Mouse (Mus musculus): ENCODE data around the gene Ch25h.

The Ch25h gene

GRCm38 (mm10) chr19:34468794-34469193 is 6.2 kb downstream of the Ch25h start:
- DNase-seq (ENCODE audit: low spot score in 2 of 2), result no peak

GRCm38 (mm10) chr19:34468216-34468615 is 6.7 kb downstream of the Ch25h start:
- DNase-seq (ENCODE audit: low spot score in 2 of 2), result no peak

- no peak for DNase-seq (ENCODE audit: low spot score in 2 of 2)
These were observed 10.5 kb downstream of the Ch25h start for GRCm38 (mm10) chr19:34464453-34464852.

GRCm38 (mm10) chr19:34461451-34462019 is 13.4 kb downstream of the Ch25h start:
- no peak for DNase-seq (ENCODE audit: low spot score in 2 of 2)

- no peak for DNase-seq (ENCODE audit: low spot score in 2 of 2)
These were observed 24.1 kb downstream of the Ch25h start for GRCm38 (mm10) chr19:34450784-34451370.

- DNase-seq (ENCODE audit: low spot score in 2 of 2), result no peak
These were observed 26.1 kb downstream of the Ch25h start for GRCm38 (mm10) chr19:34448851-34449250.

- no peak for DNase-seq (ENCODE audit: low spot score in 2 of 2)
These were observed 29.5 kb downstream of the Ch25h start for GRCm38 (mm10) chr19:34445410-34446012.

- DNase-seq (ENCODE audit: low spot score in 2 of 2), result no peak
These were observed 30.2 kb downstream of the Ch25h start for GRCm38 (mm10) chr19:34444785-34445184.

- peak in 1 of 2 experiments; percentile 16 for DNase-seq (ENCODE audit: low spot score in 2 of 2)
These were observed 33.0 kb downstream of the Ch25h start for GRCm38 (mm10) chr19:34441979-34442378.

- no peak for DNase-seq (ENCODE audit: low spot score in 2 of 2)
These were observed 39.8 kb downstream of the Ch25h start for GRCm38 (mm10) chr19:34435197-34435611.

GRCm38 (mm10) chr19:34431314-34431713 is 43.6 kb downstream of the Ch25h start:
- no peak for DNase-seq (ENCODE audit: low spot score in 2 of 2)

GRCm38 (mm10) chr19:34423783-34424335 is 51.1 kb downstream of the Ch25h start:
- no peak for DNase-seq (ENCODE audit: low spot score in 2 of 2)
